Mouse (Mus musculus): ENCODE results near the gene Sorbs2. TPM values are rescaled to one million over a fixed set of nuclear protein-coding genes. Genes with fewer than 3 reads are reported as not detected.

The Sorbs2 gene
- 14.3 TPM for polyA plus RNA-seq (2012; fragmentation: generic; extraction: Trizol)

DNA sequence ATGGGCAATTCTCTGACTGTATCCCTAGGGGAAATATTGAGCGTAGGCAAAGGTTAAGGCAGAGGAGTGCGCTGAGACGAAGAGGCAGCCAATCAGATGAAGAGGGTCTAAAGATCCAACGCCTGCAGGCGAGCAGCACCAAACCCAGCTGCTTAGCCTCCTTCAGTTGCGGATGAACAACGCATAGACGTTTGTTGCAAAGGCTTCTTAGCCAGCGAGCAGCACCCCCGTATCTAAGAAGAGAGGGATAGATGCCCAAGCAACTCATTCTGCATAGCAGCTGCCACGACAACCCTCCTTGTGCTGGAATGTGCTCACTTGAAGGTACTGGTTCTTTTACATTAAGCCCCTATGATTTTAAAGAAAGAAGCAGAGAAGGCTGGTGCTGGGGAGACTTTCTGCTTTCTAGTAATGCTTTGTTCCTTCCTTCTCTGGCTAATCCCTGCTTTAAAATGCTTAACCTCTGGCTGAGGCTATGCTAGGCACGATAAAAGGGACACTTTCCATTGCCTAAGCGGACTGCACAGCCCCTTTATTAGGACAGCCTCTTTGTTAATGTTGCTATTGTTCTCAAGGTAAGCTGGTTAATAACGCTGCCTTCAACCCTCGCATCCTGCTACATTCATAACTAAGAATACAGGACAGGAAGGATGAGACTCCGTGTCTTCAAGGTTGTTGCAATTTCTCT, at the start of gene Sorbs2:
TSS of gene Sorbs2 (plus strand) at position 155 of the 688 bp plus-strand sequence.
- Histone ChIP-seq H3K27me3 (ENCODE audit: control insufficient read depth, insufficient read depth, insufficient read length) (no peaks in the 10 kb centered on the region), H3K79me2 (ENCODE audit: control insufficient read depth, insufficient read depth) (no peaks in the 10 kb centered on the region), H3K4me2 (ENCODE audit: low read depth) (no peak within 1 kb of the TSS), H3K4me3 (no peak within 1 kb of the TSS), H3ac (ENCODE audit: control insufficient read depth, insufficient read length) (no peak within 1 kb of the TSS), H3K36me3 (ENCODE audit: control insufficient read depth, insufficient read depth) (no peaks in the 10 kb centered on the region)
- TF ChIP-seq POLR2A (IDR thresholded peaks at IDR 0.05; ENCODE audit: insufficient read length, low read depth) (no peak), USF1 (IDR thresholded peaks at IDR 0.05; ENCODE audit: low read depth) (no peak), CEBPB (IDR thresholded peaks at IDR 0.05; ENCODE audit: insufficient read depth, poor library complexity, severe bottlenecking) (no peak)

- H3K79me2 ChIP-seq (ENCODE audit: control insufficient read depth, insufficient read depth): no peaks in the 10 kb centered on the region
- no peak overlapping the region for H3K4me3 ChIP-seq
- no peaks in the 10 kb centered on the region for H3K27me3 ChIP-seq (ENCODE audit: control insufficient read depth, insufficient read depth, insufficient read length)
- H3ac ChIP-seq (ENCODE audit: control insufficient read depth, insufficient read length): no peak overlapping the region
- no peak for TF ChIP-seq E2F4 (IDR thresholded peaks at IDR 0.05; ENCODE audit: insufficient read depth)
- TF ChIP-seq USF1 (IDR thresholded peaks at IDR 0.05; ENCODE audit: low read depth): no peak
- no peak for TF ChIP-seq POLR2A (IDR thresholded peaks at IDR 0.05; ENCODE audit: insufficient read length, low read depth)
- TF ChIP-seq SRF (IDR thresholded peaks at IDR 0.05; ENCODE audit: control insufficient read depth, insufficient read length, low read depth): no peak
- no peak for TF ChIP-seq POLR2AphosphoS2 (IDR thresholded peaks at IDR 0.05; ENCODE audit: insufficient read length, low read depth)
- TF ChIP-seq TCF12 (IDR thresholded peaks at IDR 0.05; ENCODE audit: insufficient read depth, poor library complexity, severe bottlenecking): no peak
- TF ChIP-seq MAX (IDR thresholded peaks at IDR 0.05; ENCODE audit: low read depth): no peak
- TF ChIP-seq MYOG (IDR thresholded peaks at IDR 0.05; ENCODE audit: control insufficient read depth in 1 of 3, insufficient read depth in 1 of 3, insufficient read length in 2 of 3, low read depth in 2 of 3): no peak
- no peak for TF ChIP-seq REST (IDR thresholded peaks at IDR 0.05; ENCODE audit: insufficient read depth, insufficient read length)
- TF ChIP-seq CEBPB (IDR thresholded peaks at IDR 0.05; ENCODE audit: insufficient read depth, poor library complexity, severe bottlenecking): no peak
- no peak for TF ChIP-seq MYOD1 (IDR thresholded peaks at IDR 0.05; ENCODE audit: control insufficient read depth in 1 of 3, insufficient read length in 2 of 3, low read depth in 2 of 3)
- TF ChIP-seq TCF3 (IDR thresholded peaks at IDR 0.05; ENCODE audit: insufficient read length, low read depth): no peak
- no peaks in the 10 kb centered on the region for H3K36me3 ChIP-seq (ENCODE audit: control insufficient read depth, insufficient read depth)
- no peak overlapping the region for H3K4me2 ChIP-seq (ENCODE audit: low read depth)
Observed at GRCm38 (mm10) chr8:45457874-45458273, 49.7 kb upstream of the Sorbs2 start.

- TF ChIP-seq POLR2A (IDR thresholded peaks at IDR 0.05; ENCODE audit: insufficient read length, low read depth) (no peak), MYOG (IDR thresholded peaks at IDR 0.05; ENCODE audit: control insufficient read depth in 1 of 3, insufficient read depth in 1 of 3, insufficient read length in 2 of 3, low read depth in 2 of 3) (no peak), SRF (IDR thresholded peaks at IDR 0.05; ENCODE audit: control insufficient read depth, insufficient read length, low read depth) (no peak)
- Histone ChIP-seq H3K79me2 (ENCODE audit: control insufficient read depth, insufficient read depth) (no peaks in the 10 kb centered on the region), H3K4me2 (ENCODE audit: low read depth) (no peak overlapping the region), H3K36me3 (ENCODE audit: control insufficient read depth, insufficient read depth) (no peaks in the 10 kb centered on the region), H3ac (ENCODE audit: control insufficient read depth, insufficient read length) (no peak overlapping the region), H3K4me3 (no peak overlapping the region), H3K27me3 (ENCODE audit: control insufficient read depth, insufficient read depth, insufficient read length) (no peaks in the 10 kb centered on the region)
Observed at GRCm38 (mm10) chr8:45469006-45469405, 38.6 kb upstream of the Sorbs2 start.

DNA sequence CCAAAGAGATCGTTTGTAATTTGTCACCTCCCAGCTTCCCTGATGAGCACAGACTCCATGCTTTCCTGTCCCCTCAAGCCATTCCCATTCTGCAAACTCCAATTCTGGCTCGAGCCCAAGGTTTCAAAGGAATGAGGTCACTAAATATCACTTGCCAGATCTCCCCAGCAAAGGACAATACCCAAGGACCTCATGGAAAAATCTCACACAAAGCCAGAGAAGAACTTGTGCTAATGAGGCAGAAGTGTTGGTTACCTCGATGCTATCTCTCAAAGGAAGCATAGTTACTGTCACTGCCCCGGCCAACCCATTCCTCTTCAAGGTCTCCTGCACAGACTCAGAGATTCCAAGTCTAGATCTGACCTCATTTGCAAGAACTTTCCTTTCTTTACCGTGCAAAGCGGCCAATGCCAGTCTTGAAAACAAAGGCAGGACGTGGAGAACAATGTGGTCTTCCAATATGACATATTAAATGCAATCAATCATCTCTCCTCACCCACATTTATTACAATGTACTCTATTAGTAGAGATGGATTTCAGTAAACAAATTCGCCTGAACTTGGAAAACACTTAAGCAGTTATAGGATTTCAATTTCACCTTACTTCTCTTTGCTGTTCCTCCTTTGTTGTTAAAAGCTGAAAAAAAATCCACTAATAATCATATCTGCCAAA, 37.9 kb upstream of the Sorbs2 start:
- Histone ChIP-seq H3K36me3 (ENCODE audit: control insufficient read depth, insufficient read depth) (no peaks in the 10 kb centered on the region), H3ac (ENCODE audit: control insufficient read depth, insufficient read length) (no peak overlapping the region), H3K4me3 (no peak overlapping the region), H3K79me2 (ENCODE audit: control insufficient read depth, insufficient read depth) (no peaks in the 10 kb centered on the region), H3K27me3 (ENCODE audit: control insufficient read depth, insufficient read depth, insufficient read length) (no peaks in the 10 kb centered on the region), H3K4me2 (ENCODE audit: low read depth) (no peak overlapping the region)
- no peak for TF ChIP-seq CEBPB (IDR thresholded peaks at IDR 0.05; ENCODE audit: insufficient read depth, poor library complexity, severe bottlenecking)
- TF ChIP-seq REST (IDR thresholded peaks at IDR 0.05; ENCODE audit: insufficient read depth, insufficient read length): no peak
- no peak for TF ChIP-seq POLR2AphosphoS2 (IDR thresholded peaks at IDR 0.05; ENCODE audit: insufficient read length, low read depth)
- TF ChIP-seq E2F4 (IDR thresholded peaks at IDR 0.05; ENCODE audit: insufficient read depth): no peak
- TF ChIP-seq TCF12 (IDR thresholded peaks at IDR 0.05; ENCODE audit: insufficient read depth, poor library complexity, severe bottlenecking): no peak
- no peak for TF ChIP-seq SRF (IDR thresholded peaks at IDR 0.05; ENCODE audit: control insufficient read depth, insufficient read length, low read depth)
- no peak for TF ChIP-seq POLR2A (IDR thresholded peaks at IDR 0.05; ENCODE audit: insufficient read length, low read depth)
- no peak for TF ChIP-seq MYOG (IDR thresholded peaks at IDR 0.05; ENCODE audit: control insufficient read depth in 1 of 3, insufficient read depth in 1 of 3, insufficient read length in 2 of 3, low read depth in 2 of 3)
- TF ChIP-seq MYOD1 (IDR thresholded peaks at IDR 0.05; ENCODE audit: control insufficient read depth in 1 of 3, insufficient read length in 2 of 3, low read depth in 2 of 3): no peak
- no peak for TF ChIP-seq USF1 (IDR thresholded peaks at IDR 0.05; ENCODE audit: low read depth)
- no peak for TF ChIP-seq TCF3 (IDR thresholded peaks at IDR 0.05; ENCODE audit: insufficient read length, low read depth)
- no peak for TF ChIP-seq MAX (IDR thresholded peaks at IDR 0.05; ENCODE audit: low read depth)

DNA sequence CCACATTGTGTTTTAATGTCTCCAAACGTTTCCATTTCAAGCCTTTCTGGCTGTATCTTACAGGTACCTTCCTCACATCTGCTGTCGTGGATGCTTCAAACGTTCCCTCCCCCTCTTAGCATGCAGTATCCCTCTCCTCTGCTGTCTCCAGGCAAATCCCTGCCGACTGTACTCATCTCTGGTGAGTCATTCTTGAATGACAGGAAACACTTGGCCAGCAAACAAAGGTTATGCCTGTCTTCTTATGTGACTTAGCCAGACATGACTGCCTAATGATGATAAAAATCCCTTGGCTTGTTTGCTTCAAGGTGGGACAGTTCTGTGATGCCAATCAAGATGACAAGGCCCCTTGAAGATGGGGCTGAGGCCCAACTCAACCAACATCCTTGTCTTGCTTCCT, 26.7 kb upstream of the Sorbs2 start:
- no peak overlapping the region for H3K4me2 ChIP-seq (ENCODE audit: low read depth)
- no peak overlapping the region for H3ac ChIP-seq (ENCODE audit: control insufficient read depth, insufficient read length)
- TF ChIP-seq REST (IDR thresholded peaks at IDR 0.05; ENCODE audit: insufficient read depth, insufficient read length): no peak
- TF ChIP-seq POLR2A (IDR thresholded peaks at IDR 0.05; ENCODE audit: insufficient read length, low read depth): no peak
- no peak for TF ChIP-seq USF1 (IDR thresholded peaks at IDR 0.05; ENCODE audit: low read depth)
- no peak for TF ChIP-seq SRF (IDR thresholded peaks at IDR 0.05; ENCODE audit: control insufficient read depth, insufficient read length, low read depth)
- TF ChIP-seq CEBPB (IDR thresholded peaks at IDR 0.05; ENCODE audit: insufficient read depth, poor library complexity, severe bottlenecking): no peak
- no peak overlapping the region for H3K4me3 ChIP-seq
- no peaks in the 10 kb centered on the region for H3K27me3 ChIP-seq (ENCODE audit: control insufficient read depth, insufficient read depth, insufficient read length)
- H3K36me3 ChIP-seq (ENCODE audit: control insufficient read depth, insufficient read depth): no peaks in the 10 kb centered on the region
- no peaks in the 10 kb centered on the region for H3K79me2 ChIP-seq (ENCODE audit: control insufficient read depth, insufficient read depth)
